Mouse (Mus musculus): ENCODE measurements around the gene Hcfc2. TPM values are rescaled to one million over a fixed set of nuclear protein-coding genes. Genes with fewer than 3 reads are reported as not detected.

Hcfc2 gene
- total RNA-seq (2015; ENCODE audit: low replicate concordance) = 4.2 and 7.9 TPM in 2 replicates
- 7.0 and 9.9 TPM in 2 replicates for total RNA-seq (2017; ENCODE audit: low replicate concordance)

DNA sequence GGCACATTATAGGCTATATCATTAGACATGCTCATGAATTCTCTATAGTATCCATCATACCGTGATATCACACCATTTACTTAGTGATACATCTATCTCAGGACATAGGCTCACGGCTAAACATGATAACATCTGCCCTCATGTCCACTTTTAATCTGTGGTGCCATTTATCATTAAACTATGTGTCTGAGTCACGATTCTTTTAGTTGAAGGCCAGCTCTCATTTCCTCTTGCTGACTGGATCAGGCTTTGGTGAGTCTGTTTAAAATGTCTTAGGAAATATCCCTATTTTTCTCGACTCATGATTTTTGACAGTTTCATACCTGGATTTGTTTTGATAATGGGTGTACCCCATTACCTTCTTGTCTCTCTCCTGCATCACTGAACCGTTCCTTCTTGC lies at the start of gene Hcfc2:
Hcfc2 (plus strand) TSS at position 205 of the 400 bp plus-strand sequence.
- no peak for ATAC-seq (replicated peaks; ENCODE audit: low FRiP score, poor library complexity, severe bottlenecking)

DNA sequence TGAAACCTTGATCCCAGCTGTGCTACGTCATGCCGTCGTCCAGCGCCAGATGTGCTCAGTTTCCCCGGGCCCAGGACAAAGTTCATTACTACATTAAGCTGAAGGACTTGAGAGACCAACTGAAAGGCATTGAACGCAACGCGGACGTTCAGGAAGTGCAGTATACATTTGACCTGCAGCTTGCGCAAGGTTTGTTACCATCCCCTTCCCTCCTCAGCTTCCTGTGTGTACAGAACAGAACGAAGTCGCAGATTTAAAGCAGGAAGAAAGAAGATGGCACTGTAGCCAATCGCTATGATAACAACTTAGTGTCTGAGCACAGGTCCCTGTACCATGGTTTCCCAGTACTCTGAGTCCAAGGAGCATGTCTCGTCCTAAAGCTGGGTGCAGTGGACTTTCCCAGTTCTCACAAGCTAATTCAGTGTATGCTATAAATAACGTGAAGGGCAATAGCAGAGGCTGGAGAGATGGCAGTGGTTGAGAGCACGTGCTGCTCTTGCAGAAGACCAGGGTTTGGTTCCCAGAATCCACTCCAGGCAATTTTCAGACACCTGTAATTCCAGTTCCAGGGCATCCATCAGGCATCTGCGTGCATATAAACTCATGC lies 48.7 kb upstream of the Hcfc2 start:
- ATAC-seq (replicated peaks; ENCODE audit: low FRiP score, poor library complexity, severe bottlenecking) = no peak

DNA sequence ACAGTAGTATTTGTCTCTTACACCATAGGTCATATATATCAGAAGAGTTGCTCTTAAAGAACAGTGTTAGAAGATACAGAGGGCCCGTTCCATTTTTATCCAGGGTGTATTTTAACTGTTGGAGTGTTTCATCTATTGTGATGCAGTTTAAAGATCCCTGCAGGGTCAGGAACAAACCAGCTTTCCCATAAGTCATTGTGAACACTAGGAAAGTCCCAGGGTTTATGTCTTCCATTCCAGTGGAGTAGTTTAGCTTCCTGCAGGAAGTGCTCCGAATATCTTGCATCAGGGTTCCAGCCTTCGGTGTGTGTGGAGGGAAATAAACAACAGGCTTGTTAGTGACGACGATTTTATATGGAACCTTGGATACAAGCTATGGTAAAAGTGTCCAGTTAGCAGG lies 44.7 kb upstream of the Hcfc2 start:
- no peak for ATAC-seq (replicated peaks; ENCODE audit: low FRiP score, poor library complexity, severe bottlenecking)

DNA sequence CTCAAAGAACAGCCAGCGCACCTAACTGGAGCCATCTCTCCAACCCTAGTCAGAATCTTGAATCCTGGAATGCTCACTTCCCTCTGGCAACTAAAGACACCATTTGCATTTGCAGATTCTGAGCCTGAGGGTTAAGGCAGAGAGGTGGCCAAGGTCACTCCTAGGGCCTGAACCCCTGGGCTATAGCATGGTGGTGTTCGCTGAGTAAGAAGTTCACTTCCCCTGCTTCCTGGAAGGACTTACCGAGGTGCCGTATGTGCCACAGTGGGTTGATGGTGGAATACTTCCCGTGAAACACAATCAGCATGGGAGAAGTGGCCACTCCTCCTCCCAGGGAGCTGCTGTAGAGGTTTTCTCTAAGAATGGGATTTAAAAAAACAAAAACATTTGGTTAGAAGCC lies 43.3 kb upstream of the Hcfc2 start:
- no peak for ATAC-seq (replicated peaks; ENCODE audit: low FRiP score, poor library complexity, severe bottlenecking)

DNA sequence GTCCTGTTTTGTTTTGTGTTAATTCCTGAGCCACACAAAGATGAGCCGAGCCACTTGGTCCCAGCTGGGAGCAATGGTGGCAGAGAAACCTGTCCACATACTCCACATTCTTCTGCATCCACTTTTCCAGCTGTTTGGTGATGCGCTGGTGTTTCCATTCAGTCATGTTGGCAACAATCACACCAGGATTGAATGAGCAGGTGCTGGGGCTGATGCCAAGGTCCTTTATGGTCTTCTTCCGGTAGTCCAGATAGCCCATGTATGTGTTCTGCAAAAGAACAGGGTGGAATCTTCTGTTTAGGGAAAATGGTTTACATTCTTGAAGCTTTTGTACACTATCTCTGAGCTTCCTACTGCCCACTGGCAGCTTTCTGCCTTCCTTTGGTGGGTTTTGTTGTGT lies 41.4 kb upstream of the Hcfc2 start:
- no peak for ATAC-seq (replicated peaks; ENCODE audit: low FRiP score, poor library complexity, severe bottlenecking)

DNA sequence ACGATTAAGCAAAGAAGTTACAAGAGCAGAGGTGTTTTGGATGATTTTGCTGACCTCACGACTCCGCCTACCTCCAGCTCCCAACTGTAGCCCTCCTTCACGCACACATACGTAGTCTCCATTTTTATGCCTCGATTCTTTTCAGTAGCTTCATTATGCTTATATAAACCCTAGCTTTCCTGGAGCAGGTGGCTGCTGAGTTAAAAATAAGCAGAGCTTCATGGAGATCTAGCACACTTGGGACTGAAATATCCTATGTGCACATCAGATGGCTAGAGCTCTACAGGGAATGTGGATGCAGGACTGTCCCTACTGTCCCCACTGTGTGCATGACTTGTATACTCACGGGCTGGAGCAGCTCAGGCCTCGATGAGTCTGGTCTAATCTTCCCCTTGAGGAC lies 34.1 kb upstream of the Hcfc2 start:
- no peak for ATAC-seq (replicated peaks; ENCODE audit: low FRiP score, poor library complexity, severe bottlenecking)

- ATAC-seq (replicated peaks; ENCODE audit: low FRiP score, poor library complexity, severe bottlenecking) = no peak
Measured at GRCm38 (mm10) chr10:82662267-82662990, 33.5 kb upstream of the Hcfc2 start.

GRCm38 (mm10) chr10:82663289-82663688 lies 32.7 kb upstream of the Hcfc2 start:
- ATAC-seq (replicated peaks; ENCODE audit: low FRiP score, poor library complexity, severe bottlenecking) = no peak

DNA sequence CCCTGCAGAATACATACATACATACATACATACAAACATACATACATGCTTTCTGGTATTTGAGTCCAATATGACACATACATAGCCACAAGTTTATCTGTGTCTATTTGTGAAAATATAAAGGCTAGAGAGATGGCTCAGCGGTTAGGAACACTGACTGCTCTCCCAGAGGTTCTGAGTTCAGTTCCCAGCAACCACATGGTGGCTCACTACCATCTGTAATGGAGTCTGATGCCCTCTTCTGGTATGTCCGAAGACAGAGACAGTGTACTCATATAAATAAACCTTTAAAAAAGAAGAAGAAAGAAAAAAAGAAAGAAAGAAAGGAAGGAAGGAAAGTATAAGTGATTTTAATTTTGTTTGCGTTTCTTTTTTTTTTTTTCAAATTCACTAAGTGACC lies 30.0 kb upstream of the Hcfc2 start:
- no peak for ATAC-seq (replicated peaks; ENCODE audit: low FRiP score, poor library complexity, severe bottlenecking)

GRCm38 (mm10) chr10:82666436-82667234 lies 29.3 kb upstream of the Hcfc2 start:
- peak; percentile 77 for ATAC-seq (replicated peaks; ENCODE audit: low FRiP score, poor library complexity, severe bottlenecking)

DNA sequence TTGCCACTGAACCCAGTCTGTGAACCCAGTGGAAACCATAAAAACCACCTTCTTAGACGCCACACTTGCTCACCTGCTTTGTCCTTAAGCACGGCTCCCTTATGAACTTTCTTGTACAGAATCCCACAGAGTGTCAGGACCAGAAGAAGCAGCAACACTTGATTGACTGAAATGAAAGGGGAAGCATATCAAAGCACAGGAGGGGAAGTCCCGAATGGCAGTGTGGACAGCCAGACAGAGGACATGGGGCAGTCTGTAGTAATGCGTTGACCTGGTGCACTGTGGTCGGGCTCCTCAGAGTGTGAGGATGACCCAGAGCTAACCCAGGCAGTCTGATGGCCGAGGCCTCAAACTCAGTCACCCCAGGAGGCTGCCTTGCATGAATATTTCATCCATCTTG lies 25.8 kb upstream of the Hcfc2 start:
- no peak for ATAC-seq (replicated peaks; ENCODE audit: low FRiP score, poor library complexity, severe bottlenecking)

- no peak for ATAC-seq (replicated peaks; ENCODE audit: low FRiP score, poor library complexity, severe bottlenecking)
Measured at GRCm38 (mm10) chr10:82676949-82677348, 19.0 kb upstream of the Hcfc2 start.

GRCm38 (mm10) chr10:82680769-82681168 lies 15.2 kb upstream of the Hcfc2 start:
- no peak for ATAC-seq (replicated peaks; ENCODE audit: low FRiP score, poor library complexity, severe bottlenecking)

DNA sequence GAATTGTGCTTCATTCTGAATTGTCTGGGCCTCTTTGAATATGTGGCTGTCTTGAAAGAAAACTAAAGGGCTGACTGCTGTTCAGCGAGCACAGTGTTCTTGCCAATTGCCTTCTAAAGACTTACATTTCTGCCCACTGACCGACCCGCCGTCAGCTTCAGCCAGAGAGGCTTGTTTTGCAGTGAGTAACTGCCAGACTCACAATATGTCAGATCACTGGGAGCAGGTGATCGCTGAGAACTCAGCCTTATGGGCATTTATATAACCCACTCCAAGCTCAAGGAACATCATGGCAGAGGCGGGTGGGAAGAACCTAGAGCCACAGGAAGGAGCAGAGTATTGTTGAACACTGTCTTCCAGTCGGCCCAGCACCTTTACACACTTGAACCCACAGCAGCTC lies 14.3 kb upstream of the Hcfc2 start:
- ATAC-seq (replicated peaks; ENCODE audit: low FRiP score, poor library complexity, severe bottlenecking) = no peak

GRCm38 (mm10) chr10:82685440-82685839 lies 10.5 kb upstream of the Hcfc2 start:
- no peak for ATAC-seq (replicated peaks; ENCODE audit: low FRiP score, poor library complexity, severe bottlenecking)

- ATAC-seq (replicated peaks; ENCODE audit: low FRiP score, poor library complexity, severe bottlenecking) = no peak
Measured at GRCm38 (mm10) chr10:82689681-82690211, 6.2 kb upstream of the Hcfc2 start.

- ATAC-seq (replicated peaks; ENCODE audit: low FRiP score, poor library complexity, severe bottlenecking) = no peak
Measured at GRCm38 (mm10) chr10:82690494-82690893, 5.5 kb upstream of the Hcfc2 start, which contains the start of gene Glt8d2. Gene Glt8d2, minus strand, starts transcription at chr10:82690650.

DNA sequence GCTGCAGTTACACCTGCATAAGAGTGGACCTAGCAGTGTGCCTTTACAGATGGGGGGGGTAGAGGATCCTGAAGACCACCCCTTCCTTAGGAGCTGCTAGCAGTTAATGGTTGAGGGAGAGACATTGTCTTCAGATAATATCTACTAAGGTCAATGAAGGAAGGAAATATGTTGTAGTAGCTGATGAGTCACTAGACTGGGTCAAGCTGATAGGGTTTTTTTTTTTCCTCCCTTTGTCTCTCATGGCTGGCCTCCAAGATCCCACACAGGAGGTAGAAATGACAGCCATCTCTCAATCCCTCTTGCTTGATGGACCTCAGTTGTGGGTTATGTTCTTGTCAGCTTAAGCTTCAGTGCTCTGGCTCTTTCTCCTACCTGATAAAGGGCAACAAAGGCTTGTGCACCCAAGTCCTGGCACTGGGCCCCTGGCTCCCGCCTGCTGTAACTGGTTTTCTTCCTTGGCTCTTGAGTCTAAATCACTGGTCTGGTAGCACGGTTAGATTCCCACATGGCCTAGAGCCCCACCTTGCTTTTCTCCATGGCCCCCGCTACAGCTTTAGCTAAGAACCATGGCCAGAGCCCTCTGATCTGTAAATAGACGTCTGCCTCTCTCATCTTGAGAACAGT lies 606 bp downstream of the Hcfc2 start:
- no peak for ATAC-seq (replicated peaks; ENCODE audit: low FRiP score, poor library complexity, severe bottlenecking)

DNA sequence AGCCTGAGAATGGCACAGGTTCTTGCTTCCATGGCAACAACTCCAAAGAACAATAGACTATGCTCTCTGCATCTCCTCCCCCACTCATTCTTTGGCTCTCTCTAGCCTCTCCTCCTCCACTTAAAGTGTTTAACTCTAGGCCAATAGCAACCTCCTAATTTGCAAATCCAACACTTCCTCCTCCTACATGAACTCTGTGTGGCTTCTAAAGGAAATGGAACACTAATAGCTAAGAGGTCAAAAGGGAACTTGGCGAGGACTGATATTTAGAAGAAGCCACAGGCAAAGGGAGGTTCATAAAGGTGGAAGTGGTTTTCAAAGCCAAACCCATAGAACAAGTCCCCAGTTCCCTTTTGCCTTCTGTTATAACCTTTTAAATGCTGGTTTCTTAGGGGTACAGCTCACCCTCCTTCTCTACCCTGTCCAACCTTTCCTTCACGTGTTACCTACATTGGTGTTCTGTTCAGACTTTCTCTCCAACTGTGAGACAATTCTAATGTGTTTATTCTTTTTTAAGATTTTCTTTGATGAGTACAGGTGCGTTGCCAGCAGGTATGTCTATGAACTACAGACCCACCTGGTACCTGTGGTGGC lies 1.4 kb downstream of the Hcfc2 start:
- no peak for ATAC-seq (replicated peaks; ENCODE audit: low FRiP score, poor library complexity, severe bottlenecking)
